Mouse (Mus musculus) heart, postnatal 36 days (tissue): ENCODE measurements around the gene Rnf34. TPM values are rescaled to one million over a fixed set of nuclear protein-coding genes. Genes with fewer than 3 reads are reported as not detected.

ENCODE experiments used
- DNase-seq, 2 experiments: peaks; one replicate each; pipeline ENCODE4 v3.0.0; 2021 to 2022
- intact Hi-C: fragments of 180-260 bp; cut with DNase I; formaldehyde crosslinking; loops from one replicate; pipeline ENCODE4 v1.15.1; 2025
- total RNA-seq, 2 experiments: library from RNA; stranded (reverse); gene quantifications; 2 replicates each; pipeline ENCODE4 v1.2.3; 2021

Rnf34 gene
- total RNA-seq, 2 experiments from 2014 or later = 25.6 to 30.1 TPM

GRCm38 (mm10) chr5:122898153-122898552 lies 48.3 kb downstream of the Rnf34 start:
- no peak for DNase-seq
- intact Hi-C loops = loop anchor here (5.0 kb wide), 1 partner anchor 46 kb away; the partner anchor contains the start of gene Rnf34

DNA sequence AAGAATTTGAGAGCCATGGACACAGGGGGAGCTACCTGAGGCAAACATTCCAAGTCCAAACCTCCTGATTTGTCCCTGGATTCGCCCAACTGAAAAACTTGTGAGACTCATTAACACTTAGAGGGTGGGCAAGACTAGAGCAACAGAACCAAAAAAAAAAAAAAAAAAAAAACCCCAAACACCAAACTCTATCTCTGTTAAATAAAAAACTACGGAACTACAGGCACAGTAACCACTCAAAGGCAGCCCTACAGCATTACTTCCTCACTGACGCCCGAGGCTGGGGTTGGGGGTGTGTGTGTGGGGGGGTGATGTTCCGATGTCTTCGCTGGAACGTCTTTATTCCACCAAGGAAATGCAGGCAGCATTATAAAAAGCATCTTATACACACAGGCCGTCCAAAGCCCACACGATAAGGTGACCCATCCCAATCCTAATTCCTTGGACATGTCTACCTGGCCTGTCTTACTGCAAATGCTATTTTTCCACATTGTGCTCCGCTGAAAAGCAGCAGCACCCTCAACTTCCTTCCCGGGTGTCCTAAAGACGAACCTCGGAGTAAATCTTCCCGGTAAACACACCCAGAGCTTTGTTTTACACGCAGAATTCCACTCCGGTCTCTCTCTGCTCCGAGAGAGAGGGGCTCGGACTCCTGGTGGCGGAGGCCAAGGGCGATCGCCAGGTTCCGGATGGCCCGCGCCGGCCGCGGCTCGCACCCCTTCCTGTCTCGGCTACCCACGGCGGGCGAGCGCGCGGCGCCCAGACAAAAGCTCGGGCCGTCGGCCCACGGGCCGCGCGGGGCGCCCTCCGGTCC lies 49.3 kb downstream of the Rnf34 start:
- intact Hi-C loops = loop anchor here (5.0 kb wide), 1 partner anchor 47 kb away; the partner anchor contains the start of gene Rnf34
- peak; percentile 41 to 56 for DNase-seq

- intact Hi-C loops = loop anchor here (5.0 kb wide), 1 partner anchor 48 kb away; the partner anchor contains the start of gene Rnf34
- DNase-seq = peak; percentile 89
Observed at GRCm38 (mm10) chr5:122899777-122900557, 50.1 kb downstream of the Rnf34 start.

DNA sequence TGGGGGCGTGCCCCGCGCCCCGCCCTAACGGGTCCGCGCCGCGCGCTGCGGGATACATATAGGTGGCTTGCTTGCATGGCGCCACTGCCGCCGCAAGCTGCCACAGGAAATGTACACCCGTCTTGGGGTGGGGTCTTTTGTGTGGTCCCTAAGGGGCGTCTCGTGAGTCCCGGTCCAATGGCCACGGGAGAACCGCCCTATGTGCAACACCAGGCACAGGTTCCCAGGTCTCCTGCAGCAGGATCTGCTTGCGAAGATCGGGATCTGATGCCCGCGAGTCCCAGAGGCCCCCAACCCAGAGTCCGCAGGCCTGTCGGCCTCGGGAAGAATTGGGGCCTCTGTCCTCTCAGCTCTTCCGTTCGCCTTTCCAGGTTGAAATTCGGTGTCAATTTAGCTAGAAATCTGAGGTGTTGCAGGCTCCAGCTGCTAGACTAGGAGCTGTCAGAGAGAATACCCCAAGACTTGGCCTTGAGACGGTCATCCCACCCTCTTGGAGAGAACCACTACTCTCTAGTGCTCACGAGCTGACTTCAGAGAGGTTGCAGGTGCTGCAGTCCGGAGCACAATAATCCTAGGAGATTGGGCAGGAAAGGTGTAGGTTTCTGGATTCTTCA lies 50.8 kb downstream of the Rnf34 start:
- intact Hi-C loops = no loop called here
- no peak for DNase-seq

DNA sequence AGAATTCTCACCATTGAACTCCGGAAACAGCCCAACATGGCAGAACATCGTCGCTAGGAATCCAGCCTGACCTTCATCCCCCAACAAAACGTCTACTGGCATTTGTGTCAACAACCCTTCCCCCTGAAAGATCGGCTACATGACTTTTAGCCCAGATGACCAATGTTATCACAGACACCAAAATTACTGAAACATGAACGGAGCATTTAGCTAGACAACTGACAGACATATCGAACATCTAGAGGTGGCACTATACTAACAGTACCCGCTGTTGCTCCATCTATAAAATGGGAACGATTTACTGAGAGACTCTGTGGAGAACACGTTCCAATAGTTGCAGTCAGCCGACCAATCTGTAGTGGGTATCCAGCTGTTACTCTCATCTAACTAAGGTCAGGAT lies 51.3 kb downstream of the Rnf34 start:
- no peak for DNase-seq
- intact Hi-C loops = no loop called here

DNA sequence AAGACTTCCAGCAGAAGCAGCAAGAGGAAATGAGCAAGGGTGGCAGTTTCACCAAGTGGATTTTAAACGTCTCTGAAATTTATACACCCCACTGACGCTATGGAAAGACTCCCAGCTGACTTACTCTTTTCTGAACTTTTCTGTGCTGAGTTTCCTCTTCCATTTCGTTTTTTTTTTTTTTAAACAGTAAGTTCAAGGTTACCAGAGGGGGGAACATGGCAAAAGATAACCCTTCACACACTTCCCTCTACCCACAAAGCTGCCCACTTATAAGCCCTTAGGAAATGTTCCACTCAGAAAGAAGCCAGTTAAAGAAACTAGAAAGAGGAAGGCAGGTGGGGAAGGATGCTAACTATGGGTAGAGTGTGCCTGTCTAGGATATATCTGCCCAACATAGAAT lies 51.8 kb downstream of the Rnf34 start:
- intact Hi-C loops = no loop called here

GRCm38 (mm10) chr5:122902228-122902627 lies 52.4 kb downstream of the Rnf34 start:
- no peak for DNase-seq
- intact Hi-C loops = no loop called here

More for the DNA sequence above, 51.8 kb downstream of the Rnf34 start:
- no peak for DNase-seq

GRCm38 (mm10) chr5:122903165-122903564 lies 53.3 kb downstream of the Rnf34 start:
- intact Hi-C loops = no loop called here
- DNase-seq = no peak

DNA sequence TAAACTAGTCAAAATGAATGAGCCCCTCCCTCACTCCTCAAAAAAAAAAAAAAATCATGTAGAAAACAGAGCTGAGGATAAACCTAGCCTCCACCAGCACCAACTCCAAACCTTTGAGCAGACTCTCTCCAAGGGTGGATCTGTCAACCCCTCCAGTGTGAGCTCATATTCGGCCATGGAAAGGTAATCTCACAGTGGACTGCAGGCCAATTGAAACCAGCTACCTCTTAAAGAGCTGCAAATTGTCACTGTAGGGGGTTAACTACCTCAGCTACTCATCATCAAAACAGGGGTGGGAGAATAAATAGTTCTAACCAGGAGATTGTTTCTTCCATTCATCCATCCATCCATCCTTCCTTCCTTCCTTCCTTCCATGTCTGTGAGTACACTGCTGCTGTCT lies 57.3 kb downstream of the Rnf34 start:
- intact Hi-C loops = no loop called here
- DNase-seq = no peak

GRCm38 (mm10) chr5:122908001-122908400 lies 58.2 kb downstream of the Rnf34 start:
- intact Hi-C loops = no loop called here
- no peak for DNase-seq

DNA sequence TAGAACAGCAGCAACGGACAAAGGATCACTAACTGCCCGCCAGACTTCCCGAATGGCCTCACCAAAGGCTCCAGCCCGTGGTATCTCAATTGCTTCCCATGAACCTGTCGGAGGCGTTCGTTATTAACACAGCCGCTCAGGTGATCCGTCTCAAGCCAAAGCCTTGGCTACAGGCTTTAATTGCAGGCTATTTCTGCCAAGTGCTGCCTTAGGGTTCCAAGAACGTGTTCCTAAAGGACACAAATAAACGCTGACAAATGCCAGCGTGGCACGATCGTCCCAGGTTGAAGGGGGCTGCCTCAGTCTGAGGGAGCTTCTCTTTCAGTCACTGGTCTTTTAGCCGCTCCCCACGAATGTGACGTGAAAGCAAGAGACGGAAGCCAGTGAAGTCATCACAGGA lies 59.6 kb downstream of the Rnf34 start:
- peak; percentile 17 to 29 for DNase-seq
- intact Hi-C loops = no loop called here

GRCm38 (mm10) chr5:122912863-122913262 lies 63.0 kb downstream of the Rnf34 start:
- no peak for DNase-seq
- intact Hi-C loops = no loop called here

DNA sequence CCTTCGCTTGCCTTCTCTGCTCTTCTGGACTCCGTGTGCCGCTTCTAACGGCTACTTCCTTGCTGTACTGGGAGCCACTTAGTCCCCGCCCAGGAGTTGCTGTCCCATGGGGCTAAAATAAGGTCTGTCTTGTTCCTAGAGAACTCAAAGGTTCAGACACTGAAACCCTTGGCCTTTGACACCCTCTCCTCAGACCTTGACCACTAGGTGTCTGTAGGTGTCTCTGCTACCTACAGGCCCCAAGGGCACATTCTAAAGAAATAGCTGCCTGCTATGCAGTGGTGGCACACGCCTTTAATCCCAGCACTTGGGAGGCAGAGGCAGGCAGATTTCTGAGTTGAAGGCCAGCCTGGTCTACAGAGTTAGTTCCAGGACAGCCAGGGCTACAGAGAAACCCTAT lies 66.3 kb downstream of the Rnf34 start:
- intact Hi-C loops = no loop called here

GRCm38 (mm10) chr5:122917982-122918711 lies 68.3 kb downstream of the Rnf34 start:
- intact Hi-C loops = no loop called here

More for the DNA sequence above, 66.3 kb downstream of the Rnf34 start:
- DNase-seq = no peak

GRCm38 (mm10) chr5:122920557-122920956 lies 70.7 kb downstream of the Rnf34 start:
- intact Hi-C loops = no loop called here
- no peak for DNase-seq

More at GRCm38 (mm10) chr5:122917982-122918711, 68.3 kb downstream of the Rnf34 start:
- no peak for DNase-seq

Other genes with a start within 250 kb of the Rnf34 start
- 10 to 100 TPM; 66.7 to 71.1 TPM for gene Ift81, start 235.5 kb upstream of the Rnf34 start, total RNA-seq
- 1 to 10 TPM; 4.4 TPM for gene P2rx7, start 206.1 kb upstream of the Rnf34 start, total RNA-seq
- 10 to 100 TPM; 18.9 to 20.5 TPM for gene P2rx4, start 142.5 kb upstream of the Rnf34 start, total RNA-seq
- 10 to 100 TPM in 1 of 2 experiments, 1 to 10 TPM in 1; 9.2 to 11.2 TPM for gene Camkk2, start 70.6 kb upstream of the Rnf34 start, total RNA-seq
- 100 to 1,000 TPM; 163 to 171 TPM for gene Anapc5, start 28.7 kb upstream of the Rnf34 start, total RNA-seq
- 10 to 100 TPM; 16.6 to 19.0 TPM for gene Kdm2b, start 139.8 kb downstream of the Rnf34 start, total RNA-seq
- gene Orai1, start 165.0 kb downstream of the Rnf34 start, total RNA-seq = 10 to 100 TPM; 16.7 to 19.3 TPM
- not detected for gene Morn3, start 197.0 kb downstream of the Rnf34 start, total RNA-seq
- gene Tmem120b, start 218.4 kb downstream of the Rnf34 start, total RNA-seq = 10 to 100 TPM in 1 of 2 experiments, 1 to 10 TPM in 1; 7.3 to 10.7 TPM